Mouse (Mus musculus) embryonic facial prominence, embryonic 12.5 days (tissue): ENCODE data around the gene Grik5. TPM values are rescaled to one million over a fixed set of nuclear protein-coding genes. Genes with fewer than 3 reads are reported as not detected.

Source experiments
- ATAC-seq: fragments of 200-750 bp; cut with Nextera tagmentation; 2 replicates; pipeline ENCODE4 v1.8.0; 2017; ENCODE audit not compliant: insufficient number of reproducible peaks, insufficient read depth, low FRiP score, low TSS enrichment
- H3K27ac ChIP-seq: fragments of 300-500 bp; sonication (generic); 2 replicates; pipeline ENCODE4 v1.5.1; 2016; ENCODE audit warnings: mild to moderate bottlenecking
- H3K27me3 ChIP-seq: fragments of 300-500 bp; sonication (generic); 2 replicates; pipeline ENCODE4 v1.6.1; 2016; ENCODE audit warnings: mild to moderate bottlenecking, moderate library complexity
- H3K36me3 ChIP-seq: fragments of 300-500 bp; sonication (generic); 2 replicates; pipeline ENCODE4 v1.6.1; 2016; ENCODE audit warnings: mild to moderate bottlenecking
- H3K4me1 ChIP-seq: fragments of 300-500 bp; sonication (generic); 2 replicates; pipeline ENCODE4 v1.6.1; 2016
- H3K4me2 ChIP-seq: fragments of 300-500 bp; sonication (generic); replicated peaks from 2 replicates; pipeline ENCODE4 v1.6.1; 2016; ENCODE audit warnings: mild to moderate bottlenecking, moderate library complexity
- H3K4me3 ChIP-seq: fragments of 300-500 bp; sonication (generic); 2 replicates; pipeline ENCODE4 v1.5.1; 2016; ENCODE audit warnings: mild to moderate bottlenecking
- H3K9ac ChIP-seq: fragments of 300-500 bp; sonication (generic); 2 replicates; pipeline ENCODE4 v1.6.1; 2016; ENCODE audit warnings: mild to moderate bottlenecking, moderate library complexity
- H3K9me3 ChIP-seq: fragments of 300-500 bp; sonication (generic); 2 replicates; pipeline ENCODE4 v1.6.1; 2016; ENCODE audit warnings: mild to moderate bottlenecking, moderate library complexity
- WGBS: fragments of 180-500 bp; shearing (Covaris S2); methylation state at CpG from one replicate; pipeline ENCODE4 v1.1.7; 2016; 5-methylcytosine and 5-hydroxymethylcytosine counted together
- polyA plus RNA-seq: library from polyadenylated mRNA; unstranded; fragments of >200 nt; fragmentation: Nextera tagmentation; extraction: Ambion mirVana; gene quantifications from 2 replicates; pipeline ENCODE4 v1.2.1, GENCODE M21; 2016

The Grik5 gene
- polyA plus RNA-seq, 1 experiment from 2014 or later, result 12.4 TPM

DNA sequence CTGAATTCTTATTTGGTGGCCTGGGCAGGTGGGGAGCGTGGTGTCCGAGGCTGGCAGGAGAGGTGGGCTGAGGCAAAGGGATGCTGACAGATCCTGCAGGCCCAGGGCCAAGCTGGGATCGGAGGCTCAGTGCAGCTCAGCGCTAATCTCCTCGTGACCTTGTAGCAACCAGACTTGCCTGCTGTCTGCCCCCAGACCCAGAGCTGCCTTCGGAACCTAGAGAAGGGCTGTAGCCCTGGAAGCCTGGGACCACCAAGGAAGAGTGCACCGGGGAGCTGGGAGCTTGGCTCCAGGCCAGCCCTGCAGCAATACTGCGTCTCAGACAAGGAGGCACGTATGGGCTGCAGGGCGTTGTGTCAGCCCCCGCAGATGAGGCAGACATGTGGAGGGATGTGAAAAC, 68.9 kb downstream of the Grik5 start:
- Histone ChIP-seq H3K4me1 (peaks cover 21% of the 10 kb centered on the region), H3K4me3 (no peak overlapping the region), H3K9me3 (no peaks in the 10 kb centered on the region), H3K27ac (no peak overlapping the region), H3K9ac (no peak overlapping the region), H3K4me2 (no peak overlapping the region), H3K36me3 (no peaks in the 10 kb centered on the region), H3K27me3 (peaks cover 46% of the 10 kb centered on the region)
- WGBS, result 38% methylated on average over 11 of the region's 11 CpGs
- no peak for ATAC-seq

DNA sequence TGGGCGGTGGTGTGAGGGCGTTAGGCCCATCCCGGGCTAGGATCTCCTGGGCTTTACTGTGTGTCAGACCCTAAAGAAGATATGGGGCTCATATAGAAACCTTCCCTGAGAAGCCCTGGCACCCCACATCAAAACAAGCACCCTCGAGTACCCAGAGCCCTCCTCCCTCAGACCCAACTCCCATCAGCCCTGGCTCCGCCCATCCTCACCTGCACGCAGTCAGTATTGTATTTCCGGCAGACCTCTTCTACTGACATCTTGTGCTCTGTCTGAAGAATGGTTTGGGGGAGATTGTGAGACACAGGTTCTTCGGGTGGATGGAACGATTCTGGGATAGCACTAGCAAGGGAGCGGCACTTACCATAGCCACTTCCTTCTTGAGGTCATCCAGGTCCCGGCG, 71.4 kb downstream of the Grik5 start:
- H3K9ac ChIP-seq, result no peak overlapping the region
- H3K4me2 ChIP-seq, result no peak overlapping the region
- ATAC-seq, result no peak
- no peak overlapping the region for H3K4me3 ChIP-seq
- peaks cover 20% of the 10 kb centered on the region for H3K27me3 ChIP-seq
- H3K27ac ChIP-seq, result no peak overlapping the region
- no peaks in the 10 kb centered on the region for H3K36me3 ChIP-seq
- H3K4me1 ChIP-seq, result peaks cover 17% of the 10 kb centered on the region
- H3K9me3 ChIP-seq, result no peaks in the 10 kb centered on the region
- WGBS, result 74% methylated on average over 12 of the region's 12 CpGs

DNA sequence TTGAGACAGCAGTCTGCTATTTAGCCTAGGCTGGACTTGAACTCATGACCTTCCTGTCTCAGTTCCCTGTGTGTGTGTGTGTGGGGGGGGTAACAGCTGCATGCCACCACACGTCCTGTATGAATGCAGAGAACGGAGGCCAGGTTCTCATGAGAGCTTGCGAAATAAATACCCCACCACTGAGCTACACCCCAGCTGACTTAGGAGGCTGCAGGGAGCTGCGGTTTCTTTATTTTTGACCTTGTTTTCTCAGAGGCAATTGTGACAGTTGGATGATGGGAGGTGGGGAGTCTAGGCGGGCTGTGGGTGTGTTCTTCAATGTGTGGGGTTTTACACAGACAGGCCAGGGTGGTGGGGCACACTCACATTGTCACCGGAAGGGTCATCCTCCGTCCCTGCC, 71.9 kb downstream of the Grik5 start:
- WGBS, result 68% methylated on average over 7 of the region's 7 CpGs
- Histone ChIP-seq H3K36me3 (no peaks in the 10 kb centered on the region), H3K27ac (no peak overlapping the region), H3K27me3 (peaks cover 15% of the 10 kb centered on the region), H3K9me3 (no peaks in the 10 kb centered on the region), H3K4me1 (peaks cover 12% of the 10 kb centered on the region), H3K9ac (no peak overlapping the region), H3K4me2 (no peak overlapping the region), H3K4me3 (no peak overlapping the region)
- ATAC-seq, result no peak

DNA sequence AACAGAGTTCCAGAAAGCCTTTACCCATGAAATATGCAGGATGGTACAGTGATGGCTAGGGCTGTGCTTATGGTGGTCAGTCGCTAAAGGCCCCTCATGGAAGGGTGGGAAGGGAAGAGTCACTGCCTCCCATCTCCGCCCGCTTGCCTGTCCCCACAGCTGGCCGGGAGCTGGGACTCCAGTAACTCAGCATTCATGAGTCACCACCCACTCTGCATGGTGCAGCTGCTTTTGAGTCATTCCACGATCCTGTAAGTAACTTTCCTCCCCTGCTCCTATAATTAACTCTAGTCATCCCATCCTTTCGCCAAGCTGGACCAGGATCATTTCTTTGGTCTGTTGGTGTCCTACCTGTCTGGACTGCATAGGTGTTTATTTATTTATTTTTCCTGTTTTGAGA, 79.1 kb downstream of the Grik5 start:
- no peaks in the 10 kb centered on the region for H3K4me1 ChIP-seq
- ATAC-seq, result no peak

DNA sequence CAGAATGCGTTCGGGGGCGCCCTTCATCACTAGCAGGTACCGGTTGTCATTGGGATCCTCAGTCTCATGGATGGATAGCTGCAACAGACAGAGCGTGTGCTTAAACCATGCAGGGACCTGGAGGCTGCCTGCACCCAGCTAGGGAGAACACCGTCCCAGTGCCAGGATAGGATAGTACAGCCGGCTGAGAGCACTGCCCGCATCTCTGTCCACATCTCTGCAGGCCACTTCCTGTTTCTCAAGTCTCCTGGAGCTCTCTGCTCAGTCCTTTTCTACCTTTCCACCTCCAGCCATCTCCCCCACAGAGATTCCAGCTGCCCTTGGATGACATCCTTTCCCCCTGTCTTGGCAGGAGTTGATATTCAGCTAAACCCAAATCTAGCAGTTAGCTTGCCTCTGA, 81.7 kb downstream of the Grik5 start:
- Histone ChIP-seq H3K9ac (no peak overlapping the region), H3K27ac (no peak overlapping the region), H3K27me3 (peaks cover 7% of the 10 kb centered on the region; the same call in 1 of the 2 replicates), H3K4me3 (no peak overlapping the region), H3K4me2 (no peak overlapping the region), H3K4me1 (no peaks in the 10 kb centered on the region), H3K9me3 (no peaks in the 10 kb centered on the region), H3K36me3 (no peaks in the 10 kb centered on the region)
- WGBS, result 82% methylated on average over 8 of the region's 8 CpGs
- ATAC-seq, result no peak

More for the DNA sequence above, 79.1 kb downstream of the Grik5 start:
- Histone ChIP-seq H3K27ac (no peak overlapping the region), H3K9me3 (no peaks in the 10 kb centered on the region), H3K27me3 (peaks cover 7% of the 10 kb centered on the region; the same call in 1 of the 2 replicates), H3K4me2 (no peak overlapping the region), H3K4me3 (no peak overlapping the region), H3K36me3 (no peaks in the 10 kb centered on the region), H3K9ac (no peak overlapping the region)
- WGBS, result 71% methylated on average over 6 of the region's 6 CpGs

DNA sequence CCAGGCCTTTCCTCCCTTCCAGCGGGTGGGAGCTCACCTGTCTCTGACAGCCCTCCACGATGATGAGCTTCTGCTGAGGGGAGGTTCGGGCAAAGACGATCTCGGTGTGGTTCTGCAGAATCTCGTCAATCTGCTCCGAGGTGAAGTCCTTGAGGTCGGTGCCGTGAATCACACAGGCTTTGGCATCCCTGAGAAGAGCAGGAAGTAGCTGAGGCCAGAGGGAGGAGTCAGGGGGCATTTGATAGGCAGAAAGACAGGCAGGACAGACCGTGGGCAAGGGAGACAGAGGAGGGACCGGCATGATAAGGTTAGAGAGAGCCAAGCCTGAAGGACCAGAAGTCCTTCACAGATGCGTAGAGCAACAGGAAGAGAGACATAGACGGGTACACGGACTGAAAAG, 84.2 kb downstream of the Grik5 start:
- ATAC-seq, result no peak
- Histone ChIP-seq H3K9me3 (no peaks in the 10 kb centered on the region), H3K4me1 (no peaks in the 10 kb centered on the region), H3K4me3 (no peak overlapping the region), H3K4me2 (no peak overlapping the region), H3K27me3 (peaks cover 5% of the 10 kb centered on the region; the same call in 1 of the 2 replicates), H3K27ac (no peak overlapping the region), H3K9ac (no peak overlapping the region), H3K36me3 (no peaks in the 10 kb centered on the region)
- 87% methylated on average over 14 of the region's 14 CpGs for WGBS

DNA sequence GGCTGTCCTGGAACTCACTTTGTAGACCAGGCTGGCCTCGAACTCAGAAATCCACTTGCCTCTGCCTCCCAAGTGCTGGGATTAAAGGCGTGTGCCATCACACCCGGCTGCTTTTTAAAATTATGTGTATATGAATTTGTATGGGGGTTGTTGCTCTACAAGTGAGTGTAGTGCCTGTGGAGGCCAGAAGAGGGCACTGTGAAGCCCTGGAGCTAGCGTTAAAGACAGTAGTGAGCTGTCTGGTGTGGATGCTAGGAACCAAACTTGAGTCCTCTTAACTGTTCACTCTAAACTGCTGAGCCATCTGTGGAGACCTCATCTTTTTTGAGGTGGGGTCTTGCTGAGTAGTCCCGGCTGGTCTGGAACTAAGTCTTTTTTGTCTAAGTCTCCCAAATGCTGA, 86.3 kb downstream of the Grik5 start:
- Histone ChIP-seq H3K27ac (no peak overlapping the region), H3K9me3 (no peaks in the 10 kb centered on the region), H3K36me3 (no peaks in the 10 kb centered on the region), H3K4me2 (no peak overlapping the region), H3K27me3 (peaks cover 3% of the 10 kb centered on the region; the same call in 1 of the 2 replicates), H3K4me1 (no peaks in the 10 kb centered on the region), H3K9ac (no peak overlapping the region), H3K4me3 (no peak overlapping the region)
- 64% methylated on average over 5 of the region's 5 CpGs for WGBS
- no peak for ATAC-seq

DNA sequence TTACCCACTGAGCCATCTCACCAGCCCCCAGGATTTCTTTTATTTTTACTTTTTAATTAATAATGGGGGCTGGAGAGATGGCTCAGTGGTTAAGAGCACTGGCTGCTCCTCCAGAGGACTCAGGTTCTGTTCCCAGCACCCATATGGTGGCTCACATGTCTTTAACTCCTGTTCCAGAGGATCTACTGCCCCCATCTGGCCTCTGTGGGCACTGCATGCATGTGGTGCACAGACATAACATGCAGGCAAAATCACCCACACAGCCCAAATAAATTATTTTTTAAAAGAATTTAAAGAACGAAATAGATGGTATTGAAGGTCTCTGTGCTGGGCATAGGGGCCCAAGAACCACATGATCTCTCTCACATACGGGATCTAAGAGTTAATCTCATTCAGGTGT, 87.8 kb downstream of the Grik5 start:
- WGBS, result 81% methylated on average over 2 of the region's 2 CpGs
- no peaks in the 10 kb centered on the region for H3K9me3 ChIP-seq
- no peak overlapping the region for H3K4me3 ChIP-seq
- no peaks in the 10 kb centered on the region for H3K4me1 ChIP-seq
- H3K9ac ChIP-seq, result no peak overlapping the region
- no peak overlapping the region for H3K27ac ChIP-seq
- no peaks in the 10 kb centered on the region for H3K36me3 ChIP-seq
- no peak overlapping the region for H3K4me2 ChIP-seq
- no peaks in the 10 kb centered on the region for H3K27me3 ChIP-seq
- no peak for ATAC-seq

DNA sequence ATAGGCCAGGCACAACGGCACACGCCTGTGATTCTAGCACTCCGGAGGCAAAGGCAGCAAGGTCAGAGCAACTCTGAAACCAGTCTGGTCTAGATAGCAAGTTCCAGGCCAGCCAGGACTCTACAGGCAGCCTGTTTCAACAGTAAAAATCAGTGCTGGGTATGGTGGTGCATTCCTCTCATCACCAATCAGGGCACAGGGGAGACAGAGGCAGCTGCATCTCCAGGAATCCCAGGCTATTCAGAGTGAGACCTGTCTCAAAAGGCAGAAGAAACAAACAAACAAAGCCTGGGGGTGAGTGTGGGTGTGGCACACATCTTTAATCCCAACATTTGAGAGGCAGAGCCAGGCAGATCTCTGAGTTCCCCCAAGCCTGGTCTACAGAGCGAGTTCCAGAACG, 88.8 kb downstream of the Grik5 start:
- Histone ChIP-seq H3K9ac (no peak overlapping the region), H3K4me1 (no peaks in the 10 kb centered on the region), H3K27me3 (no peaks in the 10 kb centered on the region), H3K27ac (no peak overlapping the region), H3K4me2 (no peak overlapping the region), H3K4me3 (no peak overlapping the region), H3K36me3 (no peaks in the 10 kb centered on the region), H3K9me3 (no peaks in the 10 kb centered on the region)
- ATAC-seq, result no peak
- WGBS, result 84% methylated on average over 5 of the region's 5 CpGs

DNA sequence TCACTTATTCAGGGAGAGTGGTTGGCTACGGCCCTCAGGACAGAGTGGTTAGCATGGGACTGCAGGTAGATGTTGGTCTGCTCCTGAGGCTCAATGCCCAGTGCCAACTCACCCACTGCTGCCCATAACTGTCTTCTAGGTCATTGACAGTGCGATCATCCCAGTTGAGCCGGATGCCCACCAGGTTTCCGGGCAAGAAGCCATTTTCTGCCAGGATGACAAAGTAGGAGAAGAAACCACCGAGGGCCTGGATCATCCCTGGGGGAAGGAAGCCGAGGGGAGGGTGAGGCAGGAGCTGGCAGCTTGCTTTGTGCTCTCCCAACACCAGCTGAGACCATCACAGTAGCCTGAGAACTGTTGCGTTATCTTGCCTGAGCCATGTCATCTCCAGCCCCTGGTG, 91.7 kb downstream of the Grik5 start:
- Histone ChIP-seq H3K27me3 (no peaks in the 10 kb centered on the region; the same call in 1 of the 2 replicates), H3K4me3 (no peak overlapping the region), H3K27ac (no peak overlapping the region), H3K9me3 (no peaks in the 10 kb centered on the region), H3K9ac (no peak overlapping the region), H3K36me3 (no peaks in the 10 kb centered on the region), H3K4me2 (no peak overlapping the region), H3K4me1 (no peaks in the 10 kb centered on the region)
- 85% methylated on average over 7 of the region's 7 CpGs for WGBS
- ATAC-seq, result no peak

DNA sequence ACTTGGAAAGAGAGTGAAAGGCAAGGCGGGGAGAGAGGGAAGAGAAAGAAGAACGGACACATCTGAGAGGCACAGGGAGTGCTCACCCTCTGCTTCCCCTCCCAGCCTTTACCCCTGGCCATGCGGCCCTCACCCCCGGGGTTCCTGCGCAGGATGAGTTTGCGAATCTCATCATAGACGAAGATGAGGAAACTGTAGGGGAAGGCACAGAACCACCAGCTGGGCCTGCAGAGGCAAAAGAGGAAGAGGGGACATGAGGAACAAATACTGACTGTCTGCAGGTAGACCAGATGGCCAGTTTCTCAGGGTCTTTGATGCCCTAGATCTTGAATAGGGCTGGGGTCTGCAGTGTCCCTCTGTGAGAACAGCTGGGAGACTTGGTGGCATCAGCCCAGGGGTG, 93.4 kb downstream of the Grik5 start:
- Histone ChIP-seq H3K9me3 (no peaks in the 10 kb centered on the region), H3K27me3 (no peaks in the 10 kb centered on the region; the same call in 1 of the 2 replicates), H3K36me3 (no peaks in the 10 kb centered on the region), H3K27ac (no peak overlapping the region), H3K4me1 (no peaks in the 10 kb centered on the region), H3K9ac (no peak overlapping the region), H3K4me2 (no peak overlapping the region), H3K4me3 (no peak overlapping the region)
- no peak for ATAC-seq
- 76% methylated on average over 7 of the region's 7 CpGs for WGBS

DNA sequence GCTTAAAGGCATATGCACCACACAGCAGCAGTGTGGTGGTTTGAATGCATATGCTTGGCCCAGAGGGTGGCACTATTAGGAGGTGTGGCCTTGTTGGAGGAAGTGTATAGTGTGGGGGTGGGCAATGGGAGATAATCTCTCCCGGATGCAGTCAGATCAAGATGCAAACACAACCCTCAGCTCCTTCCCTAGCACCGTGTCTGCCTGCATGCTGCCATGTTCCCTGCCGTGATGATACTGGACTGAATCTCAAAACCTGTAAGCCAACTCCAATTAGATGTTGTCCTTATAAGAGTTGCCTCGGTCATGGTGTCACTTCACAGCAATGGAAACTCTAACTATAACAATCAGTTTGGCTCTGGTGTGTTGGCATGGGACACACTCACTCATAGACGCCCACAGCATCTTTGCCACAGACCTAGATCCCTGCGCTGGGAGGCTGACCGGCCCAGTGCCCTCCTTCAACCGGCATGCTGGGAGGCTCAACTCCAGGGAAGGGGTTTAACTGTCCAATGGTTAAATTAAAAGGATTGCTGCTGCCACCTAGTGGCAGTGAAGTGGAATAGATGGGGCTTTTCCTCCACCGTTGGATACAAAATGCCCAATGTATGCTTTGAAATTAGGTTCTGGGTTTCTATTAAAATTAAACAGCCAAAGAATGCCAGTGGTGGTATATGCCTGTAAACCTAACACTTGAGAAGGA, 97.1 kb downstream of the Grik5 start:
- 29% methylated on average over 9 of the region's 9 CpGs for WGBS

More for the DNA sequence above, 97.1 kb downstream of the Grik5 start:
- no peak overlapping the region for H3K4me3 ChIP-seq
- H3K4me1 ChIP-seq, result peaks cover 8% of the 10 kb centered on the region; the same call in 1 of the 2 replicates
- H3K27me3 ChIP-seq, result no peaks in the 10 kb centered on the region; the same call in 1 of the 2 replicates
- no peaks in the 10 kb centered on the region for H3K9me3 ChIP-seq
- no peak overlapping the region for H3K9ac ChIP-seq
- no peak overlapping the region for H3K27ac ChIP-seq
- no peak overlapping the region for H3K4me2 ChIP-seq
- H3K36me3 ChIP-seq, result no peaks in the 10 kb centered on the region
- ATAC-seq, result no peak
